Mouse (Mus musculus) heart, adult 9 months (tissue): ENCODE measurements around the gene March2.

Source experiments
- DNase-seq, 2 experiments: peaks; one replicate each; pipeline ENCODE4 v3.0.0; 2022; ENCODE audit warnings: low spot score in 2 of 2

The March2 gene

DNA sequence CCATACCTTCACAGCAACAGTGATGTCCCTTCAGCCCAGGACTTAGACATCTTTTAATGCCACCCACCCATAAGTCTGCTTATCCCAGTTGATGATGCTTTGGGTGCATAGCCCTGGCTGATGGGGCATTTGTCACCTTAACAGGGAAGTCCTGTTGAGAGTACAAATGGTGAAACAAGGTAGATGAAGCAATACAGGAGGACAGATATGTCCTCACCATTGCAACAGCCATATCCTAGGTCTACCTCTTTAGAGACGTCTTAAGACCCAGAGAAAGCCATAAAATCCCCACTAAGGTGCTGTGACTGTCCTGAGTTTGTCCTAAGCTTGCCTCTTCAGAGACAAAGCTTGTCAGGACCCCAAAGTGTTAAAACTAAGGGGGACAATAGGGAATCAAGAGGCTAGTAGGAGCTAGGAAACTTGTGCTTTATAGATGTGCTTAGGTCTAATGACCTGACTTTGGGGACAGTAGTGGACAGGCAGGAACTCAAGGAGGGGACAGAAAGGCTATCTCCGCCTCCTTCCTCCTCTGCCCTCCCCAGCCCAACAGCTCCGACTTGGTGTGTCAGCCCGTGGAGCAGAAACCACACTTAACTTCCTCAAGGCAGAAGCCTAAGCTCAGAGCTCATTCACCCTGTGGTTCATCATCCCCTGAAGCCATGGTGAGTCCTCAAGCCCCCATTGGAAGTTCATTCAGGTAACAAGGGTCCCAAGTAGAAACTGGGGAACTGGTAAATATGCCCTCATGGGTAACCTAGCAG, 80.8 kb downstream of the March2 start, which contains the start of gene Pram1:
Gene Pram1 (plus strand): TSS at position 541 of the 761 bp plus-strand sequence.
- no peak for DNase-seq

DNA sequence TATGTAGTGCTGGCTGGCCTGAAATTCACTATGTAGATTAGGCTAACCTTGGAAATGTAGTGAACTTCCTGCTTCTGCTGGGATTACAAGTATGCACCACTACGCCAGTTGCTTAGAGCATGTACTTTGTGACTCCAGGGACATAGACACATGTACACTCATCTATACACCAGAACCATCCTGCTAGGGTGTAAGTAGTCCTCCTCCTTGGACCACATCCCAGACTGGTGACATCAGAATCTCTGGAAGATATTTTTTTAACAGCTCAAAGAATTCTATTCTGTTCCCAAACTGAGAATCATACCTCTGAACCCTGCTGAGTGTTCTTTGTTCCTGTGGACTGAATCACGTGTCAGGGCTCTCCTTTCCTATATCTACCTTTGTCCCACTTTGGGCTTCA, 81.4 kb downstream of the March2 start:
- DNase-seq = no peak
